In the genomic region with DNA sequence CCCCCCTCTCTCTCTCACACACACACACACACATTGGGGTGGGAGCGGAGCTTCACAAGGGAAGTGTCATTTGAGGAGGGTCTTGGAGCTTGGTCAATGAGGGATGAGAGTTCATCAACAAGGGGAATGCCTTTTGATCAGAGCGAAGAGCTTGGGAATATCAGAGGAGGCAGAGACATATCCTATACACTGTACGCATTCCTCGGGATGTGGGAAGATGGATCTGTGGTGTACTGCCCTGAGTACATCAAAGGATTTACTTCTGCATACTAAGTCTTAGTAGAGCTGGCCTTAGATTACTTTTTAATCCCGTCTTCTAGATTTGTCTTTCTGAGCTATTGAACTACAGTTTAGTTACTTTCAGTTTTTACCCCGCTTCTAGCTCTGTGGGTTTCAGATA, we compare ENCODE assay signal across 23 mouse cellular contexts. TPM values are rescaled to one million over a fixed set of nuclear protein-coding genes. Genes with fewer than 3 reads are reported as not detected.
DNase-seq lines count a peak whose midpoint lies in the region; ATAC-seq and TF ChIP-seq lines count a peak whose summit lies in the region.
"Had no signal": no experiment of that assay in that cellular context is flagged by ENCODE, and none has a peak within 500 bp of the region (broad histone marks: within the 10 kb centered on the region; RNA-seq: fewer than 3 reads in every experiment).

No protein-coding gene starts in this region.

- no peaks in the 10 kb centered on the region for H3K27me3 ChIP-seq in kidney, embryonic 14.5 days (ENCODE audit: control insufficient read depth, insufficient read depth, low read length)
- no peaks in the 10 kb centered on the region for H3K27me3 ChIP-seq in kidney, embryonic 16.5 days (ENCODE audit: insufficient read depth, low read length)
- no peaks in the 10 kb centered on the region for H3K27me3 ChIP-seq in kidney, adult 2 months (replicated peaks; ENCODE audit: control insufficient read depth, insufficient read depth, low read length)
- H3K27me3 ChIP-seq: embryonic facial prominence, embryonic 13.5 days; embryonic facial prominence, embryonic 15.5 days; forebrain, embryonic 12.5 days had no signal

- peak overlapping the region; percentile 95 for H3K27ac ChIP-seq in gastrocnemius, adult 2 months
- no peak overlapping the region for H3K27ac ChIP-seq in kidney, embryonic 14.5 days (ENCODE audit: low read depth, low read length)
- H3K27ac ChIP-seq in kidney, embryonic 16.5 days (ENCODE audit: low read length): no peak overlapping the region
- H3K27ac ChIP-seq in kidney, adult 2 months (ENCODE audit: insufficient read depth, low read depth, low read length): no peak overlapping the region
- H3K27ac ChIP-seq: embryonic facial prominence, embryonic 13.5 days; embryonic facial prominence, embryonic 15.5 days; forebrain, embryonic 10.5 days; forebrain, embryonic 12.5 days had no signal

- no peak for TF ChIP-seq POLR2A in kidney, adult 2 months (IDR thresholded peaks at IDR 0.05; ENCODE audit: low read depth, low read length)

- no peak overlapping the region for H3K9ac ChIP-seq in kidney, embryonic 14.5 days (ENCODE audit: low read depth, low read length)
- H3K9ac ChIP-seq in kidney, embryonic 16.5 days (replicated peaks; ENCODE audit: low read length): no peak overlapping the region
- H3K9ac ChIP-seq: embryonic facial prominence, embryonic 13.5 days; embryonic facial prominence, embryonic 15.5 days; forebrain, embryonic 12.5 days had no signal

- peaks cover 2% of the 10 kb centered on the region; the same call in 1 of the 2 replicates for H3K4me1 ChIP-seq in kidney, embryonic 14.5 days (ENCODE audit: control insufficient read depth, insufficient read depth, low read length)
- H3K4me1 ChIP-seq in kidney, embryonic 16.5 days (ENCODE audit: insufficient read depth, low read length): peaks cover 22% of the 10 kb centered on the region
- H3K4me1 ChIP-seq in kidney, adult 2 months (ENCODE audit: control insufficient read depth, insufficient read depth, low read length): peaks cover 14% of the 10 kb centered on the region; the same call in 1 of the 2 replicates

- no peak for DNase-seq in gastrocnemius, adult 2 months
- no peak for DNase-seq in gastrocnemius, postnatal 10 days
- no peak for DNase-seq in kidney, postnatal 4 days
- no peak for DNase-seq in kidney, adult 2 months
- DNase-seq: adrenal gland, adult 8-10 months; adrenal gland, postnatal 14 days; adrenal gland, postnatal 36 days; cerebellum, adult 11-12 months; cerebellum, adult 2 months; cerebellum, adult 9-10 months; cerebellum, postnatal 10 days; cerebellum, postnatal 25 days had no signal

- TF ChIP-seq CTCF in gastrocnemius, adult 2 months (IDR thresholded peaks at IDR 0.05): no peak
- no peak for TF ChIP-seq CTCF in kidney, adult 2 months (conservative IDR thresholded peaks at IDR 0.05; ENCODE audit: insufficient read depth, insufficient read length, low read depth, low read length)

- peak; percentile 61; the same call in 1 of the 2 replicates for ATAC-seq in kidney, embryonic 14.5 days (ENCODE audit: low FRiP score, low TSS enrichment)
- peak; percentile 53; the same call in 1 of the 2 replicates for ATAC-seq in kidney, embryonic 16.5 days (ENCODE audit: low FRiP score, low TSS enrichment)
- no peak for ATAC-seq in activated CD4-positive, CD25-positive, alpha-beta regulatory T cell, adult 4 months
- ATAC-seq: CD4-positive, CD25-positive, alpha-beta regulatory T cell, adult 4 months; forebrain, embryonic 14.5 days; forebrain, embryonic 16.5 days had no signal

- no peaks in the 10 kb centered on the region for H3K9me3 ChIP-seq in kidney, embryonic 14.5 days (ENCODE audit: control insufficient read depth, low read length)
- no peaks in the 10 kb centered on the region for H3K9me3 ChIP-seq in kidney, embryonic 16.5 days (ENCODE audit: low read length)
- H3K9me3 ChIP-seq: embryonic facial prominence, embryonic 13.5 days; embryonic facial prominence, embryonic 15.5 days; forebrain, embryonic 10.5 days; forebrain, embryonic 12.5 days had no signal

- intact Hi-C loops in gastrocnemius, adult 2 months (cut with DNase I): no loop called here

- H3K36me3 ChIP-seq in kidney, embryonic 14.5 days (ENCODE audit: control insufficient read depth, insufficient read depth, low read length): no peaks in the 10 kb centered on the region
- no peaks in the 10 kb centered on the region for H3K36me3 ChIP-seq in kidney, embryonic 16.5 days (ENCODE audit: insufficient read depth, low read length)
- H3K36me3 ChIP-seq in kidney, adult 2 months (ENCODE audit: control insufficient read depth, insufficient read depth, low read length): no peaks in the 10 kb centered on the region
- H3K36me3 ChIP-seq: embryonic facial prominence, embryonic 13.5 days; embryonic facial prominence, embryonic 15.5 days; forebrain, embryonic 12.5 days had no signal

- WGBS in kidney, embryonic 14.5 days: 68% methylated on average over 6 of the region's 6 CpGs
- 66% methylated on average over 6 of the region's 6 CpGs for WGBS in kidney, embryonic 16.5 days
- 91% methylated on average over 6 of the region's 6 CpGs for WGBS in kidney, adult 2 months

- H3K4me2 ChIP-seq in kidney, embryonic 14.5 days (replicated peaks; ENCODE audit: low read depth, low read length): no peak overlapping the region
- H3K4me2 ChIP-seq in kidney, embryonic 16.5 days (replicated peaks; ENCODE audit: low read depth, low read length): 0 out of 2 replicates have a peak overlapping the region, but pooled peaks have one; percentile 4
- H3K4me2 ChIP-seq: embryonic facial prominence, embryonic 13.5 days; embryonic facial prominence, embryonic 15.5 days; forebrain, embryonic 12.5 days had no signal

- H3K4me3 ChIP-seq in gastrocnemius, adult 2 months: no peak overlapping the region
- H3K4me3 ChIP-seq in kidney, embryonic 14.5 days (ENCODE audit: low read length): no peak overlapping the region
- H3K4me3 ChIP-seq in kidney, embryonic 16.5 days (ENCODE audit: low read length): no peak overlapping the region
- H3K4me3 ChIP-seq in kidney, adult 2 months (ENCODE audit: insufficient read depth, low read depth, low read length): no peak overlapping the region
- H3K4me3 ChIP-seq: embryonic facial prominence, embryonic 13.5 days; embryonic facial prominence, embryonic 15.5 days; erythroblast, embryonic 14.5 days; forebrain, embryonic 10.5 days; forebrain, embryonic 12.5 days had no signal

RNA-seq across cellular contexts. Expression of a gene that starts 30.1 kb away (rescaled TPM):
- total RNA-seq in gastrocnemius, adult 2 months (2021): 10 to 100 TPM; 38.0 to 50.1 TPM
- total RNA-seq in gastrocnemius, postnatal 10 days (2021): 10 to 100 TPM; 25.2 to 31.6 TPM
- 20.2 and 26.6 TPM in 2 replicates for polyA plus RNA-seq in kidney, embryonic 14.5 days (2014; fragmentation: Nextera tagmentation; extraction: Ambion mirVana)
- 23.2 and 23.8 TPM in 2 replicates for polyA plus RNA-seq in kidney, embryonic 16.5 days (2015; fragmentation: Nextera tagmentation; extraction: Ambion mirVana)
- polyA plus RNA-seq in kidney, adult 2 months (2012; rRNA removed): 5.6 and 6.6 TPM in 2 replicates
- 1 to 10 TPM; 5.7 to 7.7 TPM for polyA plus RNA-seq in activated CD4-positive, CD25-positive, alpha-beta regulatory T cell, adult 4 months (2017; shearing (Covaris generic))
- polyA plus RNA-seq: erythroblast, embryonic 14.5 days had no signal
